Mouse (Mus musculus) embryo, embryonic 11.5 days (tissue): ENCODE results near the gene Hoxb7.

Experiments used
- DNase-seq: peaks from one replicate; pipeline ENCODE4 v3.0.0-alpha.2; 2012; ENCODE audit warnings: low read depth, low spot score

The Hoxb7 gene

GRCm38 (mm10) chr11:96314671-96315343 is 28.4 kb downstream of the Hoxb7 start:
- no peak for DNase-seq

DNA sequence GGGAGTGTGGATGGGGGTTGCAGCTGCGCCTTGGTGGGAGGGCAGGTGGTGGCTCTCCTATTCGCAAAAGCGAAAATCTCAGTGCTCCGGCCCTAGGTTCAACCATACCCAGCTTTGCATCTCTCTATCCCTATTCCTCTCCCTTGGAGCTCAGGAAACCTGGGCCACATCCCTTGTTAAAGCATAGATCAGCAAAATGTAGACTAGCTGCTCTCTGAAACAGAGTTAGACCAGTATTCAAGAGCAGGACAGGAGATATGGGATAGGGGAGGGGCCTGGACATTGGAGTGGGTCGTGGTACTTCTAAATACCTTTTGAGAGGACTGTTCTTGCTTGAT is 28.9 kb downstream of the Hoxb7 start:
- no peak for DNase-seq

DNA sequence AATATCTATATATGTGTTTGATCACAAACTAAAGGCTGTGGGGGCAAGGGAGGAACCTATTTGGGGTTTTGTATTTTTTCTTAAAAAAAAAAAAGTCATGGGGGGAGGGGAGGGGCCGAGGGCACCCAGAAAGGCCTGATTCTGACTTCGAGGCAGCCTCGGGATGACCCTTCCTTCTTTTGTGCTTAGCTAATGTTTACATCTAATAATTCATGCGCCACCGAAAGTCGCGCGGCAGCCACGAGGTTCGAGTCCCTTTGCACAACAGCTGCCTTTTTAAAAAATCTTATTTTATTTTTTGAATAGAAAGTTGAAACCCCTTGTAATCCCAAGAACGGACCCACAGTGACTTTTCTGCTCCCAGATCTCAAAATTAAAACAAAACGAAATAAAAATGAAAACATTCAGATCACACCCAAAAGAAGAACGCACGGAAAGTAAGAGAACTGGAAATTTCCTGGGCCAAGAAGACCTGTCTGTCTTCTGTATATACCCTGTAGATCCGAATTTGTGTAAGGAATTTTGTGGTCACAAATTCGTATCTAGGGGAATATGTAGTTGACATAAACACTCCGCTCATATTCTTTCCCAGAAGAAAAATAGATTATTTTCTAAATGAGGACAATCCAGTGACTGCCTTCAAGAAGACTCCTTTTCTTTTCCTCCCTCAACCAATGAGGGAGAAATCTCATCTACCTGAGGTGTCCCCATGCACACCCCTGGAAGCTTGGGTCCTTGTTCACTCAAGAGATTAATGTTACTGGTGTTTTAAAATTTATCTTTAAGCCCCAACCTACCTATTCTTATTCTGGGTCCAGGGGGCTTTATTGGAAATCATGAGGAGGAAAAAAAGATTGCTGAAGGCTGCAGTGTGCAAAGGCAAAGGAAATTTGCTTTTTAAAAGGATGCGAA is 30.5 kb downstream of the Hoxb7 start:
- DNase-seq = no peak

DNA sequence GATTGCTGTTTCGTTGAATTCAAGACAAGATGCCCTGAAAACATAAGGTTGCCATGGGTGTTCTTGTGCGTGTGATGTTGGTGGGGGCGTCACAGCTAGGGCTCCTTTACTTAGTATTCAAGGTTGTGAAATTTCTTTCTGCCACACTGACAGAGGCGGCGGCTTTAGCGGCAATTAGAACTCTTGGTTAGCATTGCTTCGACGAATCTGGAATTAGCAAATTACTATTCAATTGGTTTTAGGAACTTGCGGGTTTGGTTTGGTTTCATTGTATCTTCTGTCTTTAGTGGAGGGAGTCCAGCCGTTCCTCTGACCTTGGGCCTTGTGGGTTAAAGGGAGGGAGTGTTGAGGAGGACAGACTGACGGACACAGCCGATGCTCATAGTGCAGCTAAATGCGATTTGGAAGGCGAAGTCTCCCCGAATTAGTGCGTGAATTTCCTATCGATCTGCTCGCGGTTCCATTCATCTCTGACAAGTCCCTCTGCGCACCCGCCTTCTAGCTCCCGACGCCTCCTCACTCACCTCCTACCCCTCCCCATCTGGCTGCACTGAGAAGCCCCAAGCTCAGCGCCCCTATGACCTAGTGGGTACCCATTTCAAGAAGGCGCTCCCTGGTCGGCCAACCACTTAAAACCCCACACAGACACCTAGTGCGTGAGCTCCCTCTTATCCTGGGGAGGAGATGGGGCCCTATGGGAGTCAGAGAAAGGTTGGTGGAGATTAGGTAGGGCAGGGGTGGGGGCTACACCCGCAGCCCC is 31.4 kb downstream of the Hoxb7 start, which contains the start of gene Hoxb4:
Hoxb4 (plus strand) TSS at position 660 of the 760 bp plus-strand sequence.
- no peak for DNase-seq

DNA sequence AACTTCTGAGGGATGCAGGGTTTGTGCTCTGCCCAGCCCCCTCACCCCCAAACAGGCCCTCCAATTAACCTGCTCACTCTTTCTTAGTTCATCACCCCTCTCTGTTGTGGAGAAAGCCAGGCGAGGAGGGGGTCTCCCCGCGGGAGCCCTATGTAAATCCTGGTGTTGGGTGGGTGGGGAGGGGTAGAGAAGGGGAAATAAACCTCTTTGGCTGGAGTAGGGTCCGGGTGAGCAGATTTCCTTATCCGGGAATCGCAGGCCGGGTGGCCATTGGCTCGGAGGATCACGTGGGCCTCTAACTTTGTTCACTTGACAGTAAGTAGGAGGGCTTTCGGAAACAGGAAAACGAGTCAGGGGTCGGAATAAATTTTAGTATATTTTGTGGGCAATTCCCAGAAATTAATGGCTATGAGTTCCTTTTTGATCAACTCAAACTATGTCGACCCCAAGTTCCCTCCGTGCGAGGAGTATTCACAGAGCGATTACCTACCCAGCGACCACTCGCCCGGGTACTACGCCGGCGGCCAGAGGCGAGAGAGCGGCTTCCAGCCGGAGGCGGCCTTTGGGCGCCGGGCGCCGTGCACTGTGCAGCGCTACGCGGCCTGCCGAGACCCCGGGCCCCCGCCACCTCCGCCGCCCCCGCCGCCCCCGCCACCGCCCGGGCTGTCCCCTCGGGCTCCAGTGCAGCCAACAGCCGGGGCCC is 32.1 kb downstream of the Hoxb7 start:
- DNase-seq = no peak

DNA sequence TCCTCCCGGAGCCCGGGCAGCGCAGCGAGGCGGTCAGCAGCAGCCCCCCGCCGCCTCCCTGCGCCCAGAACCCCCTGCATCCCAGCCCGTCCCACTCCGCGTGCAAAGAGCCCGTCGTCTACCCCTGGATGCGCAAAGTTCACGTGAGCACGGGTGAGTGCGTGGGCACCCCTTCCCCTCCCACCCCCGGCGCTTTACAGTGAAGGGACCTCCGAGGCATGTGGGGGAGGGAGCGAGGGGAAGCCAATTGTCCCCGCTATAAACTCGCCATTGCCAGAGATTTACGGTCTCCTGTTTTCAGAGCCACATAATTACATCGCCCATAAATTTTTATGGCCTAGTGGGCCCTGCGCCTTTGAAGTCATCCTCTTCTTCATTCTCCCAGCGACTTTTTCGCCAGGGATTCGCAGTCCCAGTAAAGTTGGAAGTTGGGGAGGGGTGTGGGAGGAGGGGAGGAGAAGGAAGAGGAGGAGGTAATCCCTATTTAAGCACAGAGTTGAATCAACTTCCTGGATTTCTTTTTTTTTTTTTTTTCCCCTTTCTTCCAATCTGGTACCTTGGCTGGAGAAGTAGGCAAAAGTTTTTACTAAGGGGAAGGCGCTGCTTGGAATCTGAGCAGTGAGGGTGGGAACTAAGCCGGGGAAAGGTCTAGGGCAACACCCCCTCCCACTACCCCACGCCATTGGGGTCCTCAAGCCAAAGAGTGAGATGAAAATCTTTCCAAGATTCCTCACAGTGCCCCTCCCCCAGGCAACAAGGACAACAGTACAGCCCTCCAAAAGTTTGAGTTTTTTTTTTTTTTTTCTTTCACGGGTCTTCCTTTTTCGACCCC is 32.9 kb downstream of the Hoxb7 start:
- DNase-seq = no peak

DNA sequence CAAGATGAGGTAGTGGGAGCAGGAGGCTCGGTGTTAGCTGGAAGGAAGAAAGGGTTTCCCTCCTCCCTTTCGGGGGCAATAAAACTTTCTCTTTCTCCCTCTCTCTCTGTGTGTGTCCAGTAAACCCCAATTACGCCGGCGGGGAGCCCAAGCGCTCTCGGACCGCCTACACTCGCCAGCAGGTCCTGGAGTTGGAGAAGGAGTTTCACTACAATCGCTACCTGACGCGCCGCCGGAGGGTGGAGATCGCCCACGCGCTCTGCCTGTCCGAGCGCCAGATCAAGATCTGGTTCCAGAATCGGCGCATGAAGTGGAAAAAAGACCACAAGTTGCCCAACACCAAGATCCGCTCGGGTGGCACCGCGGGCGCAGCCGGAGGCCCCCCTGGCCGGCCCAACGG is 33.5 kb downstream of the Hoxb7 start:
- DNase-seq = no peak

DNA sequence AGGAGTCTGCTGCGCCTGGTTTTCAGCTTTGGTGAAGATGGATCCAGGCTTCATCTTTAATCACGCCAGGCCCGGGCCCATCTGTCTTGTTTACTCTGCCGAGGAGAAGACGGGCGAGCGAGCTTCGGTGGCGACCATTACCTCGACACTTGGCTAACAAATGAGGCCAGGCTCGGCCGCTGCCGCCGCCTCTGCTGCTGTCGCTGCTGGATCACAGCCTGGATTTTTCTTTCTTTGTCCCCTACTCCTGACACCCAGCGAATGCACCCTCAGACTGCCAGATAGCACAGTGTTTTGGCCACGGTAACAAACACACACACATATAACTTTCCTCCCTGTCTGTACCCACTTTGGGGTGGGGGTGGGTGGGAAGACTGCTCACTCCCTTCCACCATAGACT is 34.3 kb downstream of the Hoxb7 start:
- no peak for DNase-seq

- DNase-seq = no peak
These were observed 35.4 kb downstream of the Hoxb7 start for GRCm38 (mm10) chr11:96321846-96322245.

DNA sequence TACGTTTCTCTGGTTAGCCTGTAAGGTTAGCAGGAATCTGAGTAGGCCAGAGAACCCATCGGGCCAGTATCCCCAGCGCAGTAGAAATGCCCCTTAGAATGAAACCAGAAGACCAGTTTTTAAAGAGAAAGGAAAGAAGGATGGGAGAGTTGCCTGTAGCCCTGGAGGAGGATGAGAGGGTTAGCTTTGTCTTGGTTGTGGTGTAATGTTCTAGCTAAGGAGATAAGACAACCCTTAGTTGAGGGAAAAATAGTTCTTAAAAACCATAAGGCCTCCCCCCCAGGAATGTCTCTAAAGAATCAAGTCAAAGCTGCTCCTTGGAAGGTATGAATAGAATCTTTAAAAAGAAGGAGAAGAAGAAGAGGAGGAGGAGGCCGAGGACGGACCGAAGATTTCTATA is 36.3 kb downstream of the Hoxb7 start:
- no peak for DNase-seq

DNA sequence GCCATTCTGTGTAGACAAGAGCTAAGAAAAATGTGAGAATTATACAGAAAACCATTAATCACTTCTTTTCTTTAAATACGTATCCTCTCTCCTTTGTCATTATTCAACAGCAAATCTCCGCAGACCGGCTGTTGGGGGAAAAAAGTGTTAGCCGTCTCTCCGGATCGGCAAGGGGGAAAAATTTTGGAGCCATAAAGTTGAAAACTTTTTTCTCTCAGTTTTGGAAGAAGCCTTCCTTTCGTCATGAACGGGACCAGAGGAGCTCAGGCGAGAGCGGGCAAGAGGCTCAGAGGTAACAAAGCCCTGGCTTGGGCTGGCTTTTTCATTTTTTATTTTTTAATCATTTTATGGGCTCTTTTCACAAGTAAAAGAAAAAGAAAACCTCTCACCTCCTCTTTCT is 36.7 kb downstream of the Hoxb7 start, which contains the start of gene Hoxb3:
Hoxb3 (plus strand) TSS at position 173 of the 400 bp plus-strand sequence.
- no peak for DNase-seq

DNA sequence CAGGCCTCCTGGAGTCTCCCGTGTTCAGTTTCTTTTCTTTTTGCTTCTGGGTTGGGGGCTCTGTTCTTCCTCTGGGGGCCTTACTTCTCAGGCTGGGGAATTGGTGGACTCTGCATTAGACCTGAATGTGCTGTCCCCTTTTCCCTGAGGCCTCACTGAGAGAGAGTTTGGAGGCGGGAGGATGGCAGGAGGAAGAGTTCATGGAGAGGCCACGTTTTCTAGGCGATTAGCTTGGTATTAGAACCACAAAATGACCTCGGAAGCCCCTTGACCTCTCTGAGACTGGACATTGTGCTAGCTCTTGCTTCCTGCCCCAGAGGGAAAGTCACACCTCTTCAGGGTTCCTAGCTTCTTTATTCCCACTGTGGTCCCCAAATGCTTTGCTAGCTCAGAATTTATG is 37.7 kb downstream of the Hoxb7 start:
- DNase-seq = no peak

DNA sequence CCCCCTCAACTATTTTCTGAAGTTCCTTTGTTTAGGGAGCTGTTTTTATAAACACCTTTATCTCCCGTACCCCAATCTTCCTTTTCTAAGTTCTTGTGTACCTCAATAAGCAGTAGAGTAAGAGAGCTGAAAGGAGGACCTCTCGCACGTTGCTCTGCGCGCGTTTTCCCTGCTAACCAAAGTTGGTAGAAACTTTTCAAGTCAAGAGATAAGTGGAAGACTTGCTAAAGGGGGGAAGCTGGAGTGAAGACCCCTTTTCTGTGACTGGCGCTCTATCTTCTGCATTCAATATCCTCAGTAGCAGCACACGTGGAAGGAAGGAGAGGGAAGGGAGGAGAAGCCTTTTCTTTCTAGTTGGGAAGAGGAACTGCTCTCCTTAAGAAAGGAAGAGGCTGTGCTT is 38.5 kb downstream of the Hoxb7 start:
- DNase-seq = no peak

DNA sequence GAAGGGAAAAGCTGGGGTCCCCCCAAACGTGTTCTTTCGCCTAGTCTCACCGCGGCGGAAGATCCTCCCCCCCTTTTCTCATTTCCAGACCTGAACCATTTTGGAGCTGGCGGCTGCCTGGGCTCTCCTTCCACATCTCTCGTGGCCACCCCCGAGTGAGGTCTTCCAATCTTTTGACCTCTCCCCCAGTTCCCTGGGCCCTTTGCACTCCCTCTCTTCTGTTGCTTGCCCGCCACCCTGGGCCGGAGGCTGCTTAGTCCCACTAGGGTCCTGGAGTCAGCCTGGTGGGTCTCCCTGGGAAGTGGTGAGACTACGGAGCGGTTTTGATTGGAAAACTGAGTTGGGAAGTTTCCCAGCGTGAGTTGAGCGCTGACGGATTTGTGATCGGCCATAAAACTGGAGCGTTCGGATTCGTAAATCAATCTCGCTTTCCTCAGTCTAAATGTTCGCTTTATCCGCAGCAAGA is 39.4 kb downstream of the Hoxb7 start:
- no peak for DNase-seq

GRCm38 (mm10) chr11:96326705-96327104 is 40.3 kb downstream of the Hoxb7 start:
- no peak for DNase-seq

- no peak for DNase-seq
These were observed 40.7 kb downstream of the Hoxb7 start for GRCm38 (mm10) chr11:96327122-96327521.

DNA sequence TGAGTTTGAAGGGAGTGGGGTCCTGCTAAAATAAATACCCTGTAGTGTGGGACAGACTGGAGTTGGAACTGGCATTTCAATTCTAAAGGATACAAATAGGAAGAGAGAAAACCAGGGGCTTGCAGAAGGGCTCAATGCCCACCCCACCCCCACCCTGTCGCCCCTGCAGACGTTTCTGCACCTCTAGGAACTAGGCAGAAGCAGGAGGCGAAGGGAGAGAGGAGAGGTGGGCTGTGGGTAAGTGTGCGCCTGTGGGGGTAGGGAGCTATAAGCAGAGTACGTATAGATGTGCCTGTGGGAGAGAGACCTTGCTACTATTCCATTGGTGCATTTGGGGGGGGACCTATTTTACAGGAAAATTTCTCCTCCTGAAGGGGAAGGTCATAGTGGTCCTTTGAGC is 41.3 kb downstream of the Hoxb7 start:
- DNase-seq = no peak

DNA sequence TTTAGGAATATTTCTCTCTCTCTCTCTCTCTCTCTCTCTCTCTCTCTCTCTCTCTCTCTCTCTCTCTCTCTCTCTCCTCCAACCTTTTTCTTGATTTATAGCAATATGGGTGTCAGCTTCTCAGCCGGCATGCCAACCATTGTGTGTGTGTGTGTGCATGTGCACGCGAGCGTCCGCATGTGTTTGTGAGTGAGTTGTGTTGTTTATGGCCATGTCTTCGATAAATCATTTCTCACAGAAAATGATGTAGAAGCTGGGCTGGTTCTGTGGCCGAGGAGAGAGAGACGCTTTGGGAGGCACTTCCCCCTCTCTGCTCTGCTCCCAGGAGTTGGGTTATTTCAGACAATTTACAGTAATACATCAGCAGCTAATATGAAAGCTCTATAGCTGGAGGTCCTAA is 42.2 kb downstream of the Hoxb7 start:
- no peak for DNase-seq

- DNase-seq = no peak
These were observed 45.7 kb downstream of the Hoxb7 start for GRCm38 (mm10) chr11:96332105-96332504.

GRCm38 (mm10) chr11:96332618-96333032 is 46.2 kb downstream of the Hoxb7 start:
- DNase-seq = no peak
